Mouse (Mus musculus) lung, postnatal 36 days (tissue): ENCODE data around the gene Nmnat1.
A peak's percentile ranks its signal among the peaks of the same experiment; 100 is the strongest.
"Not testable (repeated sequence)": the region's sequence is repeated elsewhere in the genome, so short reads cannot be mapped to it uniquely, and the experiment has no call there.

Experiments
- DNase-seq: peaks from one replicate; pipeline ENCODE4 v3.0.0; 2022; ENCODE audit warnings: mixed read lengths

Gene Nmnat1

GRCm38 (mm10) chr4:149440576-149440975 lies 44.4 kb downstream of the Nmnat1 start:
- DNase-seq, result no peak

GRCm38 (mm10) chr4:149431887-149432286 lies 53.1 kb downstream of the Nmnat1 start:
- DNase-seq, result not testable (repeated sequence)

GRCm38 (mm10) chr4:149429592-149429991 lies 55.4 kb downstream of the Nmnat1 start:
- no peak for DNase-seq

GRCm38 (mm10) chr4:149426325-149427199 lies 58.4 kb downstream of the Nmnat1 start, which contains the start of gene Ube4b:
Ube4b (minus strand) TSS chr4:149426749.
- peak; percentile 98 for DNase-seq

DNA sequence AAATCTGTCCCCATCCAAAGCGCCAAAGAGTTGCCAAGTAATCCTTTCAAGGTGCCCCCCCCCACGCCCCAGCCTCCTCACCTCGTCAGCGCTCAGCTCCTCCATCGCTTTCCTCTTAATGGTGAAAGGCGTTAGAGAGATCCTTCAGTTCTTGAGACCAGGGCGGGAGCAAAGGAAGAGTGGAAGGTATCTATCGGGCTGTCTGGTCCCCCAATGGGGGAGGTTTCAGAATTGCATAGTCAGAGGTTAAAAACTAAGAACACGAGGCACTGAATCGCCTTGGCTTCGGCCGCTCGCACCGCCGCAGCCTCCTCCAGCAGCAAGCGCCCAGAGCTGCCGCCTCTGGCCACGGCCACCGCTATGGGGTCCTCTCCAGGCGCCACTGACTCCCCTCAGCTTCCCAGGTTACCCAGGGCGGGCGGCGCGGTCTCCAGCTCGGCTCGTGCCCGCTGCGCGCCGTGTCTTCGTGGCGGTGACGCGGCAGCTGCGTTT lies 59.2 kb downstream of the Nmnat1 start:
- peak; percentile 26 for DNase-seq

GRCm38 (mm10) chr4:149424755-149425154 lies 60.2 kb downstream of the Nmnat1 start:
- DNase-seq, result peak; percentile 34

DNA sequence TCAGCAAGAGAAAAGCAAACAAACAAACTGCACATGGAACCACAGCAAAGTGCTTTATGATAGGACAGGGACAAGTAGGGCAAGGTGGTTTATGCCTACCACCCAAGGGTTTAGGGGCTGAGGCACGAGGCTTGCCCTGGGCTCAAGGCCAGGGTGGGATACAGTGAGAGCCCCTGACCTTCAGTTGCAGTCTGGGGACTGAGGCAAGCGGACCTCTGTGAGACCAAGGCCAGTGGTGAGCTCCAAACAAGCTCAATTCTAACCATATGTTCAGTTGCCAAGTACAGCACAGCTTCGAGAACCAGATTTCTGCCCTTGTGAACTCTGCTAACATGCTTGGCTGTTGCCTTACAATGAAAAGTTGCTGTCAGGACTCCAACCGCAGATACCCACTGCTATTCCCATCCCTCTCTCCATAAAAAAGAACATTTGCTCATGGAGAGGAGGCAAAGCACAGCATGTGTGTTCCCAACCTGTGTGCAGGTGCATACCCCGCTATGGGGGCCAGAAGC lies 67.1 kb downstream of the Nmnat1 start:
- DNase-seq, result no peak
